Mouse (Mus musculus) brain, embryonic 14.5 days (tissue): Measurements from ENCODE around the gene Focad.

Source experiments
- CTCF ChIP-seq: fragments of 200-500 bp; IDR thresholded peaks from 2 replicates; pipeline ENCODE4 v1.5.1; 2012; ENCODE audit warnings: inconsistent platforms, mild to moderate bottlenecking, moderate library complexity, borderline replicate concordance; ENCODE audit not compliant: insufficient read depth, insufficient read length; ENCODE audit errors: extremely low read depth
- POLR2A ChIP-seq: fragments of 200-500 bp; IDR thresholded peaks from 2 replicates; pipeline ENCODE4 v1.6.1; 2012; ENCODE audit warnings: mild to moderate bottlenecking, inconsistent platforms, borderline replicate concordance; ENCODE audit not compliant: poor library complexity, insufficient read depth, insufficient read length, severe bottlenecking; ENCODE audit errors: extremely low read depth

GRCm38 (mm10) chr4:88243834-88244233 lies 149.4 kb downstream of the Focad start:
- TF ChIP-seq CTCF, result no peak
- TF ChIP-seq POLR2A, result no peak
